Mouse (Mus musculus): ENCODE results near the gene Chml. TPM values are rescaled to one million over a fixed set of nuclear protein-coding genes. Genes with fewer than 3 reads are reported as not detected.
A peak's percentile ranks its signal among the peaks of the same experiment; 100 is the strongest.

Chml gene
- polyA plus RNA-seq, 1 experiment from 2014 or later: 6.7 TPM

DNA sequence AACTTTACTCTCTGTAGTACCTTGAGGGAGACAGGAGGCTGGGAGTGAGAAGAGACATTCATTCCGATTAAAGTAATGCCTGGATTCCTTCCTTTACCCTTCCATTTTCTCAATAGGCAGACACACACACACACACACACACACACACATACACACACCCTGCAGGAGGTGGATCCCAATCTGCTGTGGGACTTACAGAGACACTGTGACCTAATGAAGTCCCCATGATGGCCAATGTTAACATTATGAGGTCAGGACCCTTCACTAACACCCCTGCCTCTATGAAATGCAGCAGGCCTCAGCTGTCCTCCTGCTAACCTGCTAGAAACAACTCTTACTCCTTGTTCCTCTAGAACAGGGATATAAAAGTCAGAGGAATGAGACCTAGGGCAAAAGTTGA is 5.6 kb upstream of the Chml start, which contains the start of gene Wdr64:
TSS of gene Wdr64 (plus strand) at position 301 of the 400 bp plus-strand sequence.
- H3K4me1 ChIP-seq (replicated peaks; ENCODE audit: control insufficient read depth, insufficient read depth, low read length): no peaks in the 10 kb centered on the region
- no peak within 1 kb of the TSS for H3K4me3 ChIP-seq (ENCODE audit: low read depth, low read length)
- no peak for DNase-seq (ENCODE audit: low spot score)
- H3K9ac ChIP-seq (ENCODE audit: low read depth, low read length): no peak within 1 kb of the TSS
- no peaks in the 10 kb centered on the region for H3K36me3 ChIP-seq (ENCODE audit: control insufficient read depth, insufficient read depth, low read length)
- no peak for ATAC-seq (ENCODE audit: low FRiP score)
- no peaks in the 10 kb centered on the region for H3K27me3 ChIP-seq (ENCODE audit: control insufficient read depth, insufficient read depth, low read length)
- 73% methylated on average over 1 of the region's 1 CpGs for WGBS
- no peak within 1 kb of the TSS for H3K27ac ChIP-seq (ENCODE audit: low read depth, low read length)
- H3K4me2 ChIP-seq (replicated peaks; ENCODE audit: low read depth, low read length): no peak within 1 kb of the TSS
- no peaks in the 10 kb centered on the region for H3K9me3 ChIP-seq (ENCODE audit: control insufficient read depth, low read length)

DNA sequence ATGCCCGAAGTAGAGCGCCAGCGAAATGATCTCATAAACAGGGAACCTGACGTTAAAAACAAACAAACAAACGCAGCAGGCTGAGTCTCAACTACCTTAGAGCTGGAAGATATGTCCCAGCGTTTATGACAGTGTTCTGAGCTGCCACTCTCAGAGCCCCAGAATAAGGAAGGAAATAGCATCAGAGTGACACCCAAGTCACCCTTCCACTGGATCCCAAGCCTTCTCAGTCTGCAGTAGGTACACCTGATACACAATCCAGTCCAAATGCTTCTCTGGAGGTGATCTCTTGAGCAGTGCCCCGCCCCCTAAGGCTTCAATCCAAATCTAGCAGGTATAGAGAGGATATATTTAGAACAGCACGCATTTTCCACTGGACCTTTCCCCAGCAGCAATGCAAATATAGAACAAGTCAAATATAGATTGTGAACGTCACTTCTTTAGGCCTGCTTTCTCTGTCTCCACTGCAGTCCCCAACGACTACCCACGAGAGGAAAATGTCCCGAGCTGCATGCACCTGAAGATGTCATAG is 794 bp upstream of the Chml start:
- 0 out of 2 replicates have a peak, but pooled peaks have one; percentile 1 for ATAC-seq (ENCODE audit: low FRiP score)
- DNase-seq (ENCODE audit: low spot score): no peak

DNA sequence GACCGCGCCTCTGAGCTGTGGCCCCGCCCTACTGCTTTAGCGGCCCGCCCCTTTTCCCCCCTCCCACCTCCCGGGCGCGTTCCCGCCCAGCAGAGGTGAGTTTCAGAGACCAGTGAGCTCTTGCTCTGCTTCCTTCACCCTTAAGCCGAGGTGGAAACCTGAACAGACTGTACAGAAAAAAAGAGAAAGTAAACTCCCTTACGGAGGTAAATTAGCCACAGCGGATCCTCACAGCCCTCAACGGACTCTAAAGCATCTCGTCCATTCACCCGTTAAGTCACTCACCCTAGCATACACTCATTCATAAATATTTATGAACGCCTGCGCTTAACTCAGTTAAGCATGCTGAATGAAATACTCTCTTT is 278 bp upstream of the Chml start:
- H3K27ac ChIP-seq (ENCODE audit: low read depth, low read length): no peak overlapping the region
- no peaks in the 10 kb centered on the region for H3K9me3 ChIP-seq (ENCODE audit: control insufficient read depth, low read length)
- no peaks in the 10 kb centered on the region; the same call in 1 of the 2 replicates for H3K36me3 ChIP-seq (ENCODE audit: control insufficient read depth, insufficient read depth, low read length)
- 0 out of 2 replicates have a peak, but pooled peaks cover 3% of the 10 kb centered on the region for H3K4me1 ChIP-seq (replicated peaks; ENCODE audit: control insufficient read depth, insufficient read depth, low read length)
- DNase-seq (ENCODE audit: low spot score) (no peak), ATAC-seq (ENCODE audit: low FRiP score) (peak; percentile 73; the same call in 1 of the 2 replicates)
- no peaks in the 10 kb centered on the region for H3K27me3 ChIP-seq (ENCODE audit: control insufficient read depth, insufficient read depth, low read length)
- no peak overlapping the region for H3K9ac ChIP-seq (ENCODE audit: low read depth, low read length)
- 2% methylated on average over 17 of the region's 17 CpGs for WGBS
- H3K4me3 ChIP-seq (ENCODE audit: low read depth, low read length): peak overlapping the region; percentile 83
- H3K4me2 ChIP-seq (replicated peaks; ENCODE audit: low read depth, low read length): peak overlapping the region; percentile 75

More for the DNA sequence above, 794 bp upstream of the Chml start:
- no peak overlapping the region for H3K9ac ChIP-seq (ENCODE audit: low read depth, low read length)
- H3K27ac ChIP-seq (ENCODE audit: low read depth, low read length): no peak overlapping the region
- H3K9me3 ChIP-seq (ENCODE audit: control insufficient read depth, low read length): no peaks in the 10 kb centered on the region
- H3K36me3 ChIP-seq (ENCODE audit: control insufficient read depth, insufficient read depth, low read length): no peaks in the 10 kb centered on the region
- no peaks in the 10 kb centered on the region for H3K27me3 ChIP-seq (ENCODE audit: control insufficient read depth, insufficient read depth, low read length)
- 43% methylated on average over 12 of the region's 12 CpGs for WGBS
- H3K4me2 ChIP-seq (replicated peaks; ENCODE audit: low read depth, low read length): peak overlapping the region; percentile 75
- peak overlapping the region; percentile 83 for H3K4me3 ChIP-seq (ENCODE audit: low read depth, low read length)
- H3K4me1 ChIP-seq (replicated peaks; ENCODE audit: control insufficient read depth, insufficient read depth, low read length): 0 out of 2 replicates have a peak, but pooled peaks cover 3% of the 10 kb centered on the region

DNA sequence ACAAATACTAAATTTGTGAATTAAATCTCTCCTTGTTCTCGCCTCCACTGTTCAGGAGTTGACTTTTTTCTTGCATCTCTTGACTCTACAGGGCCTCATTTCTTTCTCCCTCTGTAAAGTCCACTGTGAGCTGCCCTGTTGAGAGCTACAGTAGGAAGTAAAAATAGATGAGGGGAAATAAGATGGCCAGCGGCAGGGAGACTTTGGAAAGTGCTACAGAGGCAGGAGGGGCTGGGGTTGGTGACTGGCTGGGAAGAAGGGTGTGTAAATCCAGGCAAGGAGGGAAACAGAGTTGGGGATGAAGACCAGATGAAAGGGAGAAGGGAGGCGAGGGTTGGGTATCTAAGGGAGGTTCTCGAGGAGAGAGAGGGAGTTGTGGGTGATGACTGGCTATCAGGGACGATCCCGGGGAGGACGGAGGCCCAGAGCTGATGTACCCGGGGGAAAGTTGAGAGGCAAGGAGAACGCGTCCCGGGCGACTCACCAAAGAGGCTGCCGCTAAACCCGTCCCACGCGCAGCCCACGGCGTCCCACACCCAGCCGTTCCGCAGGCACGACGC is 935 bp downstream of the Chml start:
- ATAC-seq (ENCODE audit: low FRiP score): no peak
- Histone ChIP-seq H3K27ac (ENCODE audit: low read depth, low read length) (peak overlapping the region; percentile 82), H3K4me2 (replicated peaks; ENCODE audit: low read depth, low read length) (peak overlapping the region; percentile 75), H3K4me3 (ENCODE audit: low read depth, low read length) (peak overlapping the region; percentile 83), H3K4me1 (replicated peaks; ENCODE audit: control insufficient read depth, insufficient read depth, low read length) (0 out of 2 replicates have a peak, but pooled peaks cover 3% of the 10 kb centered on the region), H3K9ac (ENCODE audit: low read depth, low read length) (peak overlapping the region; percentile 92), H3K9me3 (ENCODE audit: control insufficient read depth, low read length) (no peaks in the 10 kb centered on the region), H3K36me3 (ENCODE audit: control insufficient read depth, insufficient read depth, low read length) (no peaks in the 10 kb centered on the region; the same call in 1 of the 2 replicates), H3K27me3 (ENCODE audit: control insufficient read depth, insufficient read depth, low read length) (no peaks in the 10 kb centered on the region)
- DNase-seq (ENCODE audit: low spot score): no peak
- WGBS: 2% methylated on average over 22 of the region's 22 CpGs

DNA sequence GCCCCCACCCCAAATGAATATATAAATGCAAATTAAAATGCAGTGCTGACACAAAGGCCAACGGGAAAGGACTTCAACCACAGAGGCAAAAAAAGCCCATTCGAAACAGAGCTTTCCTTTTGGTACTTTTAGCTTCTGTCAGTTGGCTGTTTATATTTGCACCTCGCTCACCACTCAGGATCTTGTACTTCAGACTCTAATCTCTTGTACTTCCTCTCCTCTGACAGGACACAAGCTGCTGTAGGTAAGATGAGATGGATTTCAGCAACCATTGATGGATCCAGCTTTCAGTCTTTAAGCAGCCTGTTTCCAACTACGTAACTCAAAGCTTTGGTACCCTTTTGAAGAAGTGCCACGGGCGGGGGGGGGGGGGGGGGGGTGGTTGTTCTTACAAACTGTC is 11.7 kb downstream of the Chml start:
- 82% methylated on average over 6 of the region's 6 CpGs for WGBS
- no peak for ATAC-seq (ENCODE audit: low FRiP score)
- Histone ChIP-seq H3K27me3 (ENCODE audit: control insufficient read depth, insufficient read depth, low read length) (no peaks in the 10 kb centered on the region), H3K4me1 (replicated peaks; ENCODE audit: control insufficient read depth, insufficient read depth, low read length) (no peaks in the 10 kb centered on the region), H3K9ac (ENCODE audit: low read depth, low read length) (no peak overlapping the region), H3K9me3 (ENCODE audit: control insufficient read depth, low read length) (no peaks in the 10 kb centered on the region), H3K4me2 (replicated peaks; ENCODE audit: low read depth, low read length) (no peak overlapping the region), H3K4me3 (ENCODE audit: low read depth, low read length) (no peak overlapping the region), H3K27ac (ENCODE audit: low read depth, low read length) (no peak overlapping the region), H3K36me3 (ENCODE audit: control insufficient read depth, insufficient read depth, low read length) (no peaks in the 10 kb centered on the region)
- no peak for DNase-seq (ENCODE audit: low spot score)

DNA sequence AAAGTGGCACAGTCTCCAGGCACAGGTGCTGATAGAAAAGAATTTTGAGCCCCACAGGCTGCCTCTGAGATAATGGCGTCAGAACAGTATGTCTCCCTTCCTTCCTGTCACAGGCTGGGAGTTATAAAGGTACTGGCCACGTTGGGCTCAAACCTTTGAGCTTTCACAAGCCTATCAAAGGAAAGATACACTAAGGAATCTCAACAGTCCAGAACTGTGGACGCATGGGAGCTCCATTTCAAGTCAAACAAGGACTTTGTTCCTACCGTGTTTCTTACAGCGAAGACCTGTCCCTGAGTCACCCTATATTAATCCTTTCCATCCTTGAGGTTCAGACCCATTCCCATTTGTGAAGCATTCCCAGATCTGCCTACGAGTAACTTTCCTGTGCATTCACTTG is 15.2 kb downstream of the Chml start:
- DNase-seq (ENCODE audit: low spot score) (no peak), ATAC-seq (ENCODE audit: low FRiP score) (no peak)
- 88% methylated on average over 6 of the region's 6 CpGs for WGBS
- Histone ChIP-seq H3K4me3 (ENCODE audit: low read depth, low read length) (no peak overlapping the region), H3K36me3 (ENCODE audit: control insufficient read depth, insufficient read depth, low read length) (no peaks in the 10 kb centered on the region), H3K4me2 (replicated peaks; ENCODE audit: low read depth, low read length) (no peak overlapping the region), H3K27ac (ENCODE audit: low read depth, low read length) (no peak overlapping the region), H3K9ac (ENCODE audit: low read depth, low read length) (no peak overlapping the region), H3K9me3 (ENCODE audit: control insufficient read depth, low read length) (no peaks in the 10 kb centered on the region), H3K4me1 (replicated peaks; ENCODE audit: control insufficient read depth, insufficient read depth, low read length) (no peaks in the 10 kb centered on the region), H3K27me3 (ENCODE audit: control insufficient read depth, insufficient read depth, low read length) (no peaks in the 10 kb centered on the region)

DNA sequence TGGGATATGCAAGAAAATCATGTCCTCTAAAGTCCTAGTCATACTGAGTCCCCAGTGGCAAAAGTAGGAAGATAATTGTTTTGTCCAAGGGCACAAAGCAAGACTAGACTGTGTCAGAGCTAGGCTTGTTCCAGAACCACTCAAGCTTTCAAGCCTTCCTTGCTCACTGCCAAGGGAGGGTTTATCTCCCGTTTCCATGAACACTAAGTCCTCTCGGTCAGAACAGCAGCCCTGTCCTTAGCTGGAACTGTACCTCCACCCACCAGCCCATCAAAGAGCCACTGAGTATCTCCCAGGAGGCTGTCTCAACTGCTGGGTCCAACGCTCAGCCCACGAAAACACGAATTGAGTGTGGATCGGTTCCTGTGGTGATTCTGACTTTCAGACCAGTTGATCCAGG is 17.6 kb downstream of the Chml start:
- Histone ChIP-seq H3K36me3 (ENCODE audit: control insufficient read depth, insufficient read depth, low read length) (no peaks in the 10 kb centered on the region), H3K4me1 (replicated peaks; ENCODE audit: control insufficient read depth, insufficient read depth, low read length) (no peaks in the 10 kb centered on the region), H3K27me3 (ENCODE audit: control insufficient read depth, insufficient read depth, low read length) (no peaks in the 10 kb centered on the region), H3K4me2 (replicated peaks; ENCODE audit: low read depth, low read length) (no peak overlapping the region), H3K9me3 (ENCODE audit: control insufficient read depth, low read length) (no peaks in the 10 kb centered on the region), H3K9ac (ENCODE audit: low read depth, low read length) (no peak overlapping the region), H3K27ac (ENCODE audit: low read depth, low read length) (no peak overlapping the region), H3K4me3 (ENCODE audit: low read depth, low read length) (no peak overlapping the region)
- no peak for ATAC-seq (ENCODE audit: low FRiP score)
- DNase-seq (ENCODE audit: low spot score): no peak
- 88% methylated on average over 6 of the region's 6 CpGs for whole genome bisulfite sequencing

DNA sequence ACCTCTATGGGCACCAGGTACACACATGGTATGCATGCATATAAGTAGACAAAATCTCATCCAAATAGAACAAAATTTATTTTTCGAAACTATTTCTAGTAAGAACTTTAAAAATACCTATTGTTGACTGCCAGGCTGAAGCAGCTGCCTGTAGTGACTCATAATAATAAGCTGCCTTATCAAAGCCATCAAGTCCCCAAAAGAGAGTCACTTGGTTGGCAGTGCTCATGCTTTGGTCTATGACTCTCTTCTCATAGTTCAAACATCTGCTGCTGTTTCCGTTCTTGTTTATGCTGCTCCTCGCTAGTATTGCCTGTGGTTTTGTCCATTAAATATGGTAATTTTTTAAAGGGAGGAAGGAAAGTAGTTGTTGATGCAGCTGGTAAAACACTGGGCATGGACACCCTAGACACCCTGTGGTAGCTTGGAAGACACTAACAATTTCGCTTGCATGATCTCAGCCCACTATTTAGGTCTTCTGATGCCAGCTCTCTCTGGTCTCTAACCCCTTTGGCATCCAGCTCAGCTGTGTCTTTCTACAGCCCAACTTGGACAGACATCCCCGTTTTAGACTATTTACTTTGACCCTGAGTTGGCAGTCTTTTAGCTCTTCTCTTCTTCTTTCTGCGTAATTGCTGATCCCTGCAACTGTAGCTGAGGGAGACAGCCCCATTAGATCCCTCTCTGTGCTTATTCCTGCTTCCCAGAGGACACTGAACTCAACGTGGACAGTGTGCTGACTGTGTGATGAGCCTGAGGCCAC is 19.0 kb downstream of the Chml start:
- no peaks in the 10 kb centered on the region for H3K9me3 ChIP-seq (ENCODE audit: control insufficient read depth, low read length)
- ATAC-seq (ENCODE audit: low FRiP score): no peak
- H3K36me3 ChIP-seq (ENCODE audit: control insufficient read depth, insufficient read depth, low read length): no peaks in the 10 kb centered on the region
- WGBS: 88% methylated on average over 7 of the region's 7 CpGs
- no peak overlapping the region for H3K27ac ChIP-seq (ENCODE audit: low read depth, low read length)
- no peaks in the 10 kb centered on the region for H3K4me1 ChIP-seq (replicated peaks; ENCODE audit: control insufficient read depth, insufficient read depth, low read length)
- DNase-seq (ENCODE audit: low spot score): no peak
- H3K4me3 ChIP-seq (ENCODE audit: low read depth, low read length): no peak overlapping the region
- H3K4me2 ChIP-seq (replicated peaks; ENCODE audit: low read depth, low read length): no peak overlapping the region
- H3K9ac ChIP-seq (ENCODE audit: low read depth, low read length): no peak overlapping the region
- H3K27me3 ChIP-seq (ENCODE audit: control insufficient read depth, insufficient read depth, low read length): no peaks in the 10 kb centered on the region
